Mouse (Mus musculus) effector memory CD4-positive, alpha-beta T cell, adult 5 months (primary cell): Measurements from ENCODE around the gene Dnm3. TPM values are rescaled to one million over a fixed set of nuclear protein-coding genes. Genes with fewer than 3 reads are reported as not detected.

Source experiments
- polyA plus RNA-seq: library from polyadenylated mRNA; unstranded; fragments of 100-300 nt; shearing (Covaris generic); gene quantifications from one replicate; pipeline ENCODE4 v1.2.1, GENCODE M21; 2017

The Dnm3 gene
- polyA plus RNA-seq, result 0.22 TPM

DNA sequence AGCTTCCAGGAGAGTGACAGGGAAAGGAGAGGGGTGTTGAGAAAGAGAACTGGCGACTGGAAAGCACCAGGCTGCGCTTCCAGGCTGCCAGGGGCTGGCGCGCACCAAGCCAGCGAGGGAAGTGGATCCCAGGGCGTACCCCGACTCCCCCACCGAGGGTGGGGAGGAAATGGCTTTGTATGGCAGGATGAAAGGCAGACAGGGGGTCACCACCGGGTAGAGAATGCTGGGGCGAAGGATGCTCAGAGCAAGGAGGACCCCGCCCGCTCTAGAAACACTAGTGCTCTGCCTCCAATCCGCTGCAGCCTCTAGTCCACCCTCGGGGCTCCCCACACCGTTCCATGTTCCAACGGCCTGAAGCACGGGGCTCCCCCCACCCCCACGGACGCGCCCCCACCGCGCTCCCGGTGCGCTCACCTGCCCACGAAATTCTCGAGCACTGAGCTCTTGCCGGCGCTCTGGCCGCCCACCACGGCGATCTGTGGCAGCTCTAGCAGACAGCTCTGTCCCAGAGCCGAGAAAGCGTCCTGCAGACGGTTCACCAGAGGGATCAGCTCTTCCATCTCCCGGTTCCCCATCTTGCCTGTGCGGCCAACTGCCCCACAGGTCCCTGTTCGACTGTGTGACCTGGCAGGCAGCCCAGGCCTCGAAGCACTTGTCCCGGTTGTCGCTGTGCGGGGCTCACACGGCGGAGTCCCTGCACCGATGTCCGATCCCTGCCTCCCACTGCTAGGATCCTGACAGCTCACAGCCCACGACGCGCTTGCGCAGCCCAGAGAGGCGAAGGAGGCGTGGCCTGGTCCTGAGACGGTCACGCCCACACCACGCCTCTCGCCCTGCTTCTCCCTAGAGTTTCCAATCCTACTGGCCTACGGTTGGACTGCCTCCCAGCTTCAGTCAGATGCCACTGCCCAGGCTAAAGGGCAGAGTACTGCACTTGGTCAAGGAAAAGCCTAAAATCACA, at the start of gene Dnm3:
Gene Dnm3, minus strand, starts transcription at position 789 of the 964 bp plus-strand sequence.

DNA sequence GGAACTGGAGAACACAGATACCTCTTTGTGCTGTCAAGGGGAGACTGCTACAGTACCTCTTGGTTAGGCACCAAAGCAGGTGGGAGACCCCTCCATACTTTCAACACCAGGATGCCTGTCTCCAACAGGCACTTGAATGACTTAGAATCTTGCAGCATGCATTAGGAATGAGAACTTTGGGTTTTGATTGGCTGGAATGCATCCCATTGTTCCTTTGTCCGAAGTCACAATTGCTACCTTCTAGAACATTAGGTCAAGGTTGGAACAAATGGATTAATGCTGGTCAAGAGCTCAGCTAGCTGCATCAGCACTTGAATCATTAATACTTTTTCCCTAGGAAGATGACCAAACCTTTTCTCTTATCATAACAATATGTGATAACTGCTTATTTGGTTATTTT, 498.3 kb downstream of the Dnm3 start, which contains the start of gene 4930558K02Rik:
Gene 4930558K02Rik, minus strand, starts transcription at position 101 of the 400 bp plus-strand sequence.

GRCm38 (mm10) chr1:161968589-161969407, 509.0 kb downstream of the Dnm3 start, which contains the start of gene Pigc:
Pigc (plus strand) TSS chr1:161969186.

Other genes starting within 250 kb of the Dnm3 start
- gene Mettl13, start 70.5 kb upstream of the Dnm3 start, polyA plus RNA-seq, result 18.0 TPM
- 125 TPM for gene Vamp4, start 92.5 kb upstream of the Dnm3 start, polyA plus RNA-seq
- not detected for gene Myoc, start 161.1 kb upstream of the Dnm3 start, polyA plus RNA-seq
- gene Myocos, start 180.2 kb upstream of the Dnm3 start, polyA plus RNA-seq, result not detected